Mouse (Mus musculus) liver, embryonic 14.5 days (tissue): ENCODE measurements around the gene Chrnb1. TPM values are rescaled to one million over a fixed set of nuclear protein-coding genes. Genes with fewer than 3 reads are reported as not detected.

Source experiments
- ATAC-seq: fragments of 200-750 bp; cut with Nextera tagmentation; 2 replicates; pipeline ENCODE4 v1.8.0; 2017; ENCODE audit warnings: moderate number of reproducible peaks, mild to moderate bottlenecking, moderate library complexity; ENCODE audit not compliant: insufficient read depth
- DNase-seq, 3 experiments: peaks; one replicate each; pipeline ENCODE4 v3.0.0-alpha.2; 2012 to 2013; ENCODE audit warnings: low read depth in 3 of 3, low spot score in 3 of 3
- H3K27ac ChIP-seq: fragments of 300-500 bp; sonication (generic); 2 replicates; pipeline ENCODE4 v1.5.1; 2014; ENCODE audit warnings: moderate library complexity, mild to moderate bottlenecking, control low read depth, inconsistent platforms
- H3K27me3 ChIP-seq: fragments of 300-500 bp; sonication (generic); 2 replicates; pipeline ENCODE4 v1.6.1; 2014; ENCODE audit warnings: mild to moderate bottlenecking, low read length, moderate library complexity; ENCODE audit not compliant: control insufficient read depth, insufficient read depth
- H3K36me3 ChIP-seq: fragments of 300-500 bp; sonication (generic); replicated peaks from 2 replicates; pipeline ENCODE4 v1.6.1; 2014; ENCODE audit warnings: low read depth; ENCODE audit not compliant: control insufficient read depth, insufficient read depth
- H3K4me1 ChIP-seq, 2 experiments: fragments of 200-500 bp in 1 of 2; fragments of 300-500 bp in 1 of 2; sonication (generic) in 1 of 2; replicated peaks; 2 replicates each; pipeline ENCODE4 v1.6.1; 2012 to 2014; ENCODE audit warnings: antibody characterized with exemption in 1 of 2, inconsistent platforms in 1 of 2, low read length in 1 of 2; ENCODE audit not compliant: control insufficient read depth in 2 of 2, insufficient read depth in 2 of 2
- H3K4me2 ChIP-seq: fragments of 300-500 bp; sonication (generic); 2 replicates; pipeline ENCODE4 v1.6.1; 2014; ENCODE audit warnings: low read depth, mild to moderate bottlenecking, control low read depth, moderate library complexity
- H3K4me3 ChIP-seq, 2 experiments: fragments of 200-500 bp in 1 of 2; fragments of 300-500 bp in 1 of 2; sonication (generic) in 1 of 2; 2 replicates each; pipeline ENCODE4 v1.5.1; 2012 to 2014; ENCODE audit warnings: low read depth in 2 of 2, low read length in 2 of 2, mild to moderate bottlenecking in 2 of 2, control low read depth in 1 of 2, inconsistent platforms in 1 of 2, moderate library complexity in 1 of 2; ENCODE audit not compliant: insufficient read depth in 1 of 2
- H3K9ac ChIP-seq: fragments of 300-500 bp; sonication (generic); replicated peaks from 2 replicates; pipeline ENCODE4 v1.6.1; 2014; ENCODE audit warnings: mild to moderate bottlenecking, control low read depth, moderate library complexity
- H3K9me3 ChIP-seq: fragments of 300-500 bp; sonication (generic); 2 replicates; pipeline ENCODE4 v1.6.1; 2016; ENCODE audit warnings: low read length, mixed read lengths; ENCODE audit not compliant: control insufficient read depth
- CTCF ChIP-seq: IDR thresholded peaks from 2 replicates; pipeline ENCODE4 v1.5.1; 2016; ENCODE audit warnings: antibody characterized with exemption, low read depth, control low read depth
- EP300 ChIP-seq: IDR thresholded peaks from 2 replicates; pipeline ENCODE4 v1.6.1; 2016; ENCODE audit warnings: antibody characterized with exemption, low read depth
- WGBS: fragments of 180-500 bp; shearing (Covaris S2); extraction: QIAGEN DNeasy Blood & Tissue Kit; methylation state at CpG from one replicate; pipeline ENCODE4 v1.1.7; 2014; ENCODE audit not compliant: insufficient replicate concordance; 5-methylcytosine and 5-hydroxymethylcytosine counted together
- polyA plus RNA-seq, 2 experiments: library from polyadenylated mRNA; depleted of rRNA in 1 of 2; stranded (reverse) in 1 of 2; unstranded in 1 of 2; fragments of >200 nt; fragmentation: Nextera tagmentation in 1 of 2; extraction: Ambion mirVana in 1 of 2; gene quantifications; 2 replicates each; pipeline versions ENCODE4 v1.2.1 to v1.2.3; 2012 to 2014

Gene Chrnb1
- polyA plus RNA-seq, 2 experiments: 0.33 to 0.58 TPM

DNA sequence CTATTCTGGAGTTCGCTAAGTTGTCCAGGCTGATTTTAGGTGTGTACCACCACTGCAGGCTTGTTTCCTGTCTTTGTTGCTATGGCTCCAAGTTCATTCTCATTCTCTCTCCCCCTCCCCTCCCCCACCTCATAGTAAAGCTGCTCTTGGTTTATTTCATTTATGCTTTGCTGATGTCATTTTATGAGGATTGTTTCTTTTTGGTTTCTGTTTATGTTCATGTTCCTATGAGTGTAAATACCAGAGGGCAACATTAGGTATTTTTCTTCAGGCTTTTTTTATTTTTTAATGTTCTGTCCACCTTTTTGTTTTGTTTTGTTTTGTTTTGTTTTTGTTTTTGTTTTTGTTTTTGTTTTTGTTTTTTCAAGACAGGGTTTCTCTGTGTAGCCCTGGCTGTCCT is 33.9 kb downstream of the Chrnb1 start, which contains the start of gene Slc35g3:
Gene Slc35g3, minus strand, starts transcription at position 101 of the 400 bp plus-strand sequence.
- ATAC-seq (no peak), DNase-seq (no peak)
- H3K9me3 ChIP-seq: no peaks in the 10 kb centered on the region
- H3K4me1 ChIP-seq: peaks cover 17 to 21% of the 10 kb centered on the region in 2 experiments
- H3K27me3 ChIP-seq: no peaks in the 10 kb centered on the region
- H3K36me3 ChIP-seq: no peaks in the 10 kb centered on the region
- no peak within 1 kb of the TSS for H3K27ac ChIP-seq
- H3K4me2 ChIP-seq: no peak within 1 kb of the TSS
- no peak within 1 kb of the TSS for H3K4me3 ChIP-seq
- H3K9ac ChIP-seq: no peak within 1 kb of the TSS
- TF ChIP-seq EP300: no peak
- TF ChIP-seq CTCF: no peak
- 39% methylated on average over 1 of the region's 1 CpGs for WGBS

DNA sequence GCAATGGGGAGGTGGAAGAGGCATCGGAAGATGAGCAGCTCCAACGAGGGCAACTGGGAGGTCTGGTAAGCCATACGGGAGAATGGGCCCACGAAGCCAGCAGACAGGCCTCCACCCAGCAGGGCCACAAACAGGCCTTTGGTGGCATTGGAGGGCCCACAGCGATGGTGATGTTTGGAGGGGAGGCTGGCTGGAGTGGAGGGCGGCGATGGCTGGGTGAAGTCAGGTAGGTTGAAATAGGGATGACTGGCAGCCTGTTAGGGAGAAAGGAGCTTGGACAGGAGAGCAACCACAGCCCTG is 34.9 kb downstream of the Chrnb1 start:
- Histone ChIP-seq H3K36me3 (0 out of 2 replicates have a peak, but pooled peaks cover 5% of the 10 kb centered on the region), H3K4me1 (peaks cover 19 to 22% of the 10 kb centered on the region in 2 experiments), H3K27me3 (no peaks in the 10 kb centered on the region), H3K4me3 (no peak overlapping the region), H3K4me2 (no peak overlapping the region), H3K9ac (no peak overlapping the region), H3K9me3 (no peaks in the 10 kb centered on the region), H3K27ac (no peak overlapping the region)
- no peak for ATAC-seq
- TF ChIP-seq CTCF (no peak), EP300 (no peak)
- WGBS: 82% methylated on average over 7 of the region's 7 CpGs
- DNase-seq: no peak

DNA sequence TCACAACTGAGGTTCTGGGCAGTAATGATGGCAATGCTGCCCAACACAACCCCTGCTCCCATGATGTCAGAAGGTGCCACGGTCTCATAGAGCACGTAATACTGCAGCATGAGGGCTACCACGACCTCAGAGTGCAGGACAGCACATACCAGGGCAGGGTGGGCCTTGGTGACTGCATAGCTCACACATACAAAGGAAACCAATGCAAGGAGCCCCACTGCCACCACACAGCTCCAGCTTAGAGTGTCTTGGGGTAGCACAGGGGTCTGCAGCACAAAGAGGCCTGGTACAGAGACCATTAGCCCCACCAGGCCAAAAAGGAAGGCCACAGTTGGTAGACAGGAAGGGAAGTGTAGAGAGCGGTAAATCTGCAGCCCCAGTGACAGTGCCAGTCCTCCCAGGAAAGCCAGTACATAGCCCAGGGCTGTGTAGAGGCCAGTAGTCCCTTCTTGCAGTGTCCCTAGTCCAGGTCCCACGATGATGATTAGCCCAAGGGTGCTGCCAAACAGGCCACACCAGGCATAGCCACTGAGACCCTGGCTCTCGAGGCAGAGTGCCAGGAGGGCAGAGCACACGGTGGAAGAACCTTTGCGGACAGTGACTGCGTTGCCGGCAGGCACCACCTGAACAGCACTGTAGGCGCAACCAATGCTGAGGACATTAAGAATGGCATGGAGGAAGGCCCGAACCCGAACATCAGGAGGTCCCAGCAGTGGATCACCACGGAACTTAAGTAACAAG is 35.4 kb downstream of the Chrnb1 start:
- H3K9ac ChIP-seq: no peak overlapping the region; the same call in none of the 2 replicates
- no peaks in the 10 kb centered on the region for H3K27me3 ChIP-seq
- 74% methylated on average over 14 of the region's 14 CpGs for WGBS
- H3K4me3 ChIP-seq: peak overlapping the region in 1 of 2 experiments; percentile 79; a peak in 3 of 4 replicates
- no peak for DNase-seq
- no peaks in the 10 kb centered on the region for H3K9me3 ChIP-seq
- H3K4me2 ChIP-seq: peak overlapping the region; percentile 82
- H3K27ac ChIP-seq: no peak overlapping the region; the same call in 1 of the 2 replicates
- 0 out of 2 replicates have a peak, but pooled peaks cover 5% of the 10 kb centered on the region for H3K36me3 ChIP-seq
- TF ChIP-seq EP300 (no peak), CTCF (no peak)
- H3K4me1 ChIP-seq: peaks cover 23 to 24% of the 10 kb centered on the region in 2 experiments
- ATAC-seq: no peak

DNA sequence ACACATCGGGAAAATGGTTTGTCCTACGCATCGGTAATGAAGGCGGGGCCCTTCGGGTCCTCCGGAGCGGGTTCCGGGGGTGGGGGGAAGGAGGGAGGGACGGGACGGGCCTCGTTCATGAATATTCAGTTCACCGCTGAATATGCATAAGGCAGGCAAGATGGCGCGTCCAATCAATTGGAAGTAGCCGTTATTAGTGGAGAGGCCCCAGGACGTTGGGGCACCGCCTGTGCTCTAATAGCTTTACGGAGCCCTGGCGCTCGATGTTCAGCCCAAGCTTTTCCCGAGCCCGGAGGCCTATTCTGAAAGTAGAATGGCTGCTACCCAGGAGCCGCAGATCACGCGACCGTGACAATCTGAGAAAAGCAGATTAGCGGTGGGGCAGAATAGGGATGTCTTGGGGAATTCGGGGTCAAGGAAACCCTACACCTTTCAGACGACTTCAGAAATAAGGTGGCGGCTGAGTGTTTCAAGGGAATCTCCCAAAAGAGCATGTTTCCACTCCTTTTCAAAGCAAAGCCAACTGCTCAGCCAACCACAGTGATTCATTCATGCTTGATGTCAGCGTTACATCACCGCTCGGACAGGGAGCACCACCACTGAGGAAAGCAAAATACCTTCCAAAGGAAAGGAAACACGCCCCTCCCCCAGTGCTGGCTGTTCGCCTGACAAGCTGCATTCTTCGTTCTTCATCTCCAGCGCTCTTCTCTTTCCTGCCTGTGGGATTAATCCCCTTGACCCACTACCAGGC is 36.6 kb downstream of the Chrnb1 start:
- Histone ChIP-seq H3K27me3 (no peaks in the 10 kb centered on the region), H3K9ac (peak overlapping the region; percentile 76), H3K4me2 (peak overlapping the region; percentile 82), H3K36me3 (0 out of 2 replicates have a peak, but pooled peaks cover 5% of the 10 kb centered on the region), H3K9me3 (no peaks in the 10 kb centered on the region), H3K4me3 (peak overlapping the region; percentile 78 to 79), H3K27ac (peak overlapping the region; percentile 97), H3K4me1 (peaks cover 27 to 32% of the 10 kb centered on the region in 2 experiments)
- DNase-seq (peak; percentile 90 to 92 (median 91)), ATAC-seq (peak; percentile 84)
- no peak for TF ChIP-seq CTCF
- no peak for TF ChIP-seq EP300
- under 1% methylated on average over 37 of the region's 37 CpGs for whole genome bisulfite sequencing

DNA sequence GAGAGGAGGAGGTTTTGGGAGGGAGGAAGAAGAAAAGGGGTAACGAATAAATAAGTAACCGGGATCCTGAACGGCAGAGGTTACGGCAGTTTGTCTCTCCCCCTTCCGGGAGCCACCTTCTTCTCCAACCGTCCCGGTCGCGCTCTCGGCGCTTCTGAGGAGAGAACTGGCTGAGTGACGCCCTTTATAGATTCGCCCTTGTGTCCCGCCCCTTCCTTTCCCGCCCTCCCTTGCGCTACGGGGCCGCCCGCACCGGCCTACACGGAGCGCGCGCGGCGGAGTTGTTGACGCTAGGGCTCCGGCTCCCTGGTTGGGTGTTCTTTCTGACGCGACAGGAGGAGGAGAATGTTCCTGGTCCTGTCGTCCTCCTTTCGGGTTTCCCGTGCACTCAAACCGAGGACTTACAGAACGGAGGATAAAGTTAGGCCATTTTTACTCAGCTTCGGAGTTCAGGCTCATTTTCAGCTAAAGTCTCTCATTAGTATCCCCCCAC is 37.2 kb downstream of the Chrnb1 start, which contains the start of gene Polr2a:
Gene Polr2a, minus strand, starts transcription at position 160 of the 493 bp plus-strand sequence.
- Histone ChIP-seq H3K36me3 (0 out of 2 replicates have a peak, but pooled peaks cover 5% of the 10 kb centered on the region), H3K27ac (peak within 1 kb of the TSS; percentile 97), H3K4me3 (peak within 1 kb of the TSS; percentile 79 to 88), H3K4me2 (peak within 1 kb of the TSS; percentile 82), H3K9ac (peak within 1 kb of the TSS; percentile 92), H3K4me1 (peaks cover 32 to 34% of the 10 kb centered on the region in 2 experiments), H3K9me3 (no peaks in the 10 kb centered on the region), H3K27me3 (no peaks in the 10 kb centered on the region)
- peak; percentile 92 for ATAC-seq
- WGBS: under 1% methylated on average over 33 of the region's 36 CpGs
- DNase-seq: peak; percentile 94 to 96 (median 95)
- peak; percentile 72 for TF ChIP-seq EP300
- TF ChIP-seq CTCF: peak; percentile 17; the same call in 1 of the 2 replicates
